Mouse (Mus musculus): ENCODE measurements around the gene Cnksr1. TPM values are rescaled to one million over a fixed set of nuclear protein-coding genes. Genes with fewer than 3 reads are reported as not detected.
A peak's percentile ranks its signal among the peaks of the same experiment; 100 is the strongest.

The Cnksr1 gene
- polyA plus RNA-seq, 1 experiment from 2014 or later = 0.26 TPM

GRCm38 (mm10) chr4:134199371-134199770 is 38.8 kb downstream of the Cnksr1 start:
- Histone ChIP-seq H3K9ac (ENCODE audit: low read depth, low read length) (no peak overlapping the region), H3K9me3 (ENCODE audit: control insufficient read depth, low read length) (no peaks in the 10 kb centered on the region), H3K36me3 (ENCODE audit: control insufficient read depth, insufficient read depth, low read length) (no peaks in the 10 kb centered on the region), H3K4me1 (replicated peaks; ENCODE audit: control insufficient read depth, insufficient read depth, low read length) (no peaks in the 10 kb centered on the region), H3K27me3 (replicated peaks; ENCODE audit: control insufficient read depth, insufficient read depth, low read length) (no peaks in the 10 kb centered on the region), H3K27ac (ENCODE audit: low read depth, low read length) (no peak overlapping the region), H3K4me2 (no peak overlapping the region), H3K4me3 (ENCODE audit: low read depth, low read length) (no peak overlapping the region)
- ATAC-seq (replicated peaks; ENCODE audit: low FRiP score) (no peak), DNase-seq (ENCODE audit: low spot score) (no peak)
- 79% methylated on average over 2 of the region's 2 CpGs for WGBS

- H3K4me3 ChIP-seq (ENCODE audit: low read depth, low read length) = peak overlapping the region; percentile 83
- peaks cover 17% of the 10 kb centered on the region for H3K4me1 ChIP-seq (replicated peaks; ENCODE audit: control insufficient read depth, insufficient read depth, low read length)
- DNase-seq (ENCODE audit: low spot score) (no peak), ATAC-seq (replicated peaks; ENCODE audit: low FRiP score) (no peak)
- peak overlapping the region; percentile 65 for H3K27ac ChIP-seq (ENCODE audit: low read depth, low read length)
- H3K36me3 ChIP-seq (ENCODE audit: control insufficient read depth, insufficient read depth, low read length) = no peaks in the 10 kb centered on the region
- H3K9me3 ChIP-seq (ENCODE audit: control insufficient read depth, low read length) = no peaks in the 10 kb centered on the region
- H3K9ac ChIP-seq (ENCODE audit: low read depth, low read length) = peak overlapping the region; percentile 88
- H3K4me2 ChIP-seq = peak overlapping the region; percentile 97
- no peaks in the 10 kb centered on the region for H3K27me3 ChIP-seq (replicated peaks; ENCODE audit: control insufficient read depth, insufficient read depth, low read length)
- under 1% methylated on average over 22 of the region's 22 CpGs for WGBS
Observed at GRCm38 (mm10) chr4:134186268-134186667, 51.9 kb downstream of the Cnksr1 start.

- H3K9me3 ChIP-seq (ENCODE audit: control insufficient read depth, low read length) = no peaks in the 10 kb centered on the region
- 86% methylated on average over 3 of the region's 3 CpGs for WGBS
- no peak for DNase-seq (ENCODE audit: low spot score)
- H3K36me3 ChIP-seq (ENCODE audit: control insufficient read depth, insufficient read depth, low read length) = no peaks in the 10 kb centered on the region
- peak overlapping the region; percentile 83 for H3K4me3 ChIP-seq (ENCODE audit: low read depth, low read length)
- H3K27ac ChIP-seq (ENCODE audit: low read depth, low read length) = no peak overlapping the region
- no peaks in the 10 kb centered on the region for H3K27me3 ChIP-seq (replicated peaks; ENCODE audit: control insufficient read depth, insufficient read depth, low read length)
- H3K4me2 ChIP-seq = peak overlapping the region; percentile 97
- H3K9ac ChIP-seq (ENCODE audit: low read depth, low read length) = peak overlapping the region; percentile 88
- H3K4me1 ChIP-seq (replicated peaks; ENCODE audit: control insufficient read depth, insufficient read depth, low read length) = peaks cover 24% of the 10 kb centered on the region
- ATAC-seq (replicated peaks; ENCODE audit: low FRiP score) = no peak
Observed at GRCm38 (mm10) chr4:134185569-134185968, 52.6 kb downstream of the Cnksr1 start.

- Histone ChIP-seq H3K27ac (ENCODE audit: low read depth, low read length) (no peak overlapping the region), H3K27me3 (replicated peaks; ENCODE audit: control insufficient read depth, insufficient read depth, low read length) (no peaks in the 10 kb centered on the region), H3K36me3 (ENCODE audit: control insufficient read depth, insufficient read depth, low read length) (no peaks in the 10 kb centered on the region), H3K4me3 (ENCODE audit: low read depth, low read length) (no peak overlapping the region), H3K9ac (ENCODE audit: low read depth, low read length) (no peak overlapping the region), H3K4me2 (no peak overlapping the region), H3K9me3 (ENCODE audit: control insufficient read depth, low read length) (no peaks in the 10 kb centered on the region), H3K4me1 (replicated peaks; ENCODE audit: control insufficient read depth, insufficient read depth, low read length) (peaks cover 25% of the 10 kb centered on the region)
- WGBS = 75% methylated on average over 3 of the region's 3 CpGs
- no peak for DNase-seq (ENCODE audit: low spot score)
- no peak for ATAC-seq (replicated peaks; ENCODE audit: low FRiP score)
Observed at GRCm38 (mm10) chr4:134183711-134184110, 54.5 kb downstream of the Cnksr1 start.

GRCm38 (mm10) chr4:134181825-134182224 is 56.4 kb downstream of the Cnksr1 start:
- Histone ChIP-seq H3K4me1 (replicated peaks; ENCODE audit: control insufficient read depth, insufficient read depth, low read length) (peaks cover 25% of the 10 kb centered on the region), H3K4me2 (peak overlapping the region; percentile 51), H3K27me3 (replicated peaks; ENCODE audit: control insufficient read depth, insufficient read depth, low read length) (no peaks in the 10 kb centered on the region), H3K36me3 (ENCODE audit: control insufficient read depth, insufficient read depth, low read length) (no peaks in the 10 kb centered on the region), H3K9me3 (ENCODE audit: control insufficient read depth, low read length) (no peaks in the 10 kb centered on the region), H3K27ac (ENCODE audit: low read depth, low read length) (peak overlapping the region; percentile 78), H3K9ac (ENCODE audit: low read depth, low read length) (0 out of 2 replicates have a peak overlapping the region, but pooled peaks have one; percentile 30), H3K4me3 (ENCODE audit: low read depth, low read length) (no peak overlapping the region)
- ATAC-seq (replicated peaks; ENCODE audit: low FRiP score) = peak; percentile 79
- DNase-seq (ENCODE audit: low spot score) = no peak

- no peak for DNase-seq (ENCODE audit: low spot score)
- no peaks in the 10 kb centered on the region for H3K36me3 ChIP-seq (ENCODE audit: control insufficient read depth, insufficient read depth, low read length)
- H3K4me1 ChIP-seq (replicated peaks; ENCODE audit: control insufficient read depth, insufficient read depth, low read length) = peaks cover 25% of the 10 kb centered on the region
- H3K4me3 ChIP-seq (ENCODE audit: low read depth, low read length) = peak overlapping the region; percentile 7; the same call in 1 of the 2 replicates
- peak overlapping the region; percentile 78 for H3K27ac ChIP-seq (ENCODE audit: low read depth, low read length)
- WGBS = 60% methylated on average over 1 of the region's 1 CpGs
- H3K9me3 ChIP-seq (ENCODE audit: control insufficient read depth, low read length) = no peaks in the 10 kb centered on the region
- H3K9ac ChIP-seq (ENCODE audit: low read depth, low read length) = 0 out of 2 replicates have a peak overlapping the region, but pooled peaks have one; percentile 20
- no peaks in the 10 kb centered on the region for H3K27me3 ChIP-seq (replicated peaks; ENCODE audit: control insufficient read depth, insufficient read depth, low read length)
- H3K4me2 ChIP-seq = peak overlapping the region; percentile 51
- peak; percentile 89 for ATAC-seq (replicated peaks; ENCODE audit: low FRiP score)
Observed at GRCm38 (mm10) chr4:134181112-134181511, 57.1 kb downstream of the Cnksr1 start.

Other genes with a start within 250 kb of the Cnksr1 start
- 30.9 and 39.0 TPM in 2 replicates for gene Dhdds, start 237.5 kb downstream of the Cnksr1 start, polyA plus RNA-seq (2014; fragmentation: Nextera tagmentation; extraction: Ambion mirVana)
- 5.8 TPM in 2 replicates for gene Lin28a, start 219.6 kb downstream of the Cnksr1 start, polyA plus RNA-seq (2014; fragmentation: Nextera tagmentation; extraction: Ambion mirVana)
- not detected in 2 replicates for gene Zfp683, start 184.6 kb downstream of the Cnksr1 start, polyA plus RNA-seq (2014; fragmentation: Nextera tagmentation; extraction: Ambion mirVana)
- 1.2 and 1.7 TPM in 2 replicates for gene Crybg2, start 177.6 kb downstream of the Cnksr1 start, polyA plus RNA-seq (2014; fragmentation: Nextera tagmentation; extraction: Ambion mirVana)
- gene Cd52, start 143.3 kb downstream of the Cnksr1 start, polyA plus RNA-seq (2014; fragmentation: Nextera tagmentation; extraction: Ambion mirVana) = 16.4 TPM in 2 replicates
- 5.6 and 7.0 TPM in 2 replicates for gene Ubxn11, start 135.8 kb downstream of the Cnksr1 start, polyA plus RNA-seq (2014; fragmentation: Nextera tagmentation; extraction: Ambion mirVana)
- 257 and 281 TPM in 2 replicates for gene Sh3bgrl3, start 109.6 kb downstream of the Cnksr1 start, polyA plus RNA-seq (2014; fragmentation: Nextera tagmentation; extraction: Ambion mirVana)
- gene Cep85, start 51.3 kb downstream of the Cnksr1 start, polyA plus RNA-seq (2014; fragmentation: Nextera tagmentation; extraction: Ambion mirVana) = 42.9 and 44.2 TPM in 2 replicates
- gene Gm7534, start 35.4 kb downstream of the Cnksr1 start, polyA plus RNA-seq (2014; fragmentation: Nextera tagmentation; extraction: Ambion mirVana) = not detected in 2 replicates
- not detected in 2 replicates for gene Catsper4, start 11.0 kb downstream of the Cnksr1 start, polyA plus RNA-seq (2014; fragmentation: Nextera tagmentation; extraction: Ambion mirVana)
- 0.39 and 0.52 TPM in 2 replicates for gene E130218I03Rik, start 5.3 kb upstream of the Cnksr1 start, polyA plus RNA-seq (2014; fragmentation: Nextera tagmentation; extraction: Ambion mirVana)
- gene Zfp593, start 7.2 kb upstream of the Cnksr1 start, polyA plus RNA-seq (2014; fragmentation: Nextera tagmentation; extraction: Ambion mirVana) = 17.6 and 22.4 TPM in 2 replicates
- not detected in 2 replicates for gene Gm30191, start 8.5 kb upstream of the Cnksr1 start, polyA plus RNA-seq (2014; fragmentation: Nextera tagmentation; extraction: Ambion mirVana)
- 2.5 and 3.8 TPM in 2 replicates for gene Grrp1, start 15.7 kb upstream of the Cnksr1 start, polyA plus RNA-seq (2014; fragmentation: Nextera tagmentation; extraction: Ambion mirVana)
- gene Pdik1l, start 49.5 kb upstream of the Cnksr1 start, polyA plus RNA-seq (2014; fragmentation: Nextera tagmentation; extraction: Ambion mirVana) = 19.3 and 20.0 TPM in 2 replicates
- 0.19 and 0.33 TPM in 2 replicates for gene Trim63, start 76.7 kb upstream of the Cnksr1 start, polyA plus RNA-seq (2014; fragmentation: Nextera tagmentation; extraction: Ambion mirVana)
- gene Slc30a2, start 104.8 kb upstream of the Cnksr1 start, polyA plus RNA-seq (2014; fragmentation: Nextera tagmentation; extraction: Ambion mirVana) = not detected in 2 replicates
- gene Extl1, start 145.5 kb upstream of the Cnksr1 start, polyA plus RNA-seq (2014; fragmentation: Nextera tagmentation; extraction: Ambion mirVana) = 0.42 and 0.67 TPM in 2 replicates
- 7.9 and 8.5 TPM in 2 replicates for gene Pafah2, start 157.9 kb upstream of the Cnksr1 start, polyA plus RNA-seq (2014; fragmentation: Nextera tagmentation; extraction: Ambion mirVana)
- gene Stmn1, start 229.9 kb upstream of the Cnksr1 start, polyA plus RNA-seq (2014; fragmentation: Nextera tagmentation; extraction: Ambion mirVana) = 896 and 908 TPM in 2 replicates

Measured in liver, embryonic 11.5 days (tissue).